Mouse (Mus musculus) spleen, adult 2 months (tissue): Measurements from ENCODE around the gene Cnn3.

Experiments
- CTCF ChIP-seq: fragments of 200-500 bp; IDR thresholded peaks from 2 replicates; pipeline ENCODE4 v1.5.1; 2011; ENCODE audit warnings: mild to moderate bottlenecking, inconsistent platforms; ENCODE audit not compliant: insufficient read depth, insufficient read length, insufficient replicate concordance; ENCODE audit errors: extremely low read depth
- POLR2A ChIP-seq: fragments of 200-500 bp; IDR thresholded peaks from 2 replicates; pipeline ENCODE4 v1.6.1; 2011; ENCODE audit warnings: low read depth, low read length, inconsistent platforms

DNA sequence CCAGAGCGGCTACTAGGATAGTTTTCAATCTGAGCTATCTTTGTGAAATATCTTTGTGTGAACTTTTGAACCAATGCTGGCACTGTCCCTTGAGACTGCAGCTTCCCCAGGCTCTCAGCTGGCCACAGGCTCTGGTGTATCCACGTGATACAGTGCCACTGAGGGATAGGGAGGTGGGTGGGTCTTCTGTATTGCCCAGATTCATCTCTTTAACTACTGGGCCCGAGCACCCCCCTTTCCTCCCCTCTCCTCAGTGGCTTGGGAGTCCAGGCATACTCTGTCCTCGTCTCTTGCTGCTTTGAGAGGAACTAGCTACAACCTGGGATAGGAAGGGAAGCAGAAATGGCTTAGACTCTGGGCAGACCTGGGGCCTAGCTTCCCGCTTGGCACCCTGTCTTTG lies 9.0 kb downstream of the Cnn3 start:
- TF ChIP-seq CTCF (no peak), POLR2A (no peak)
